Mouse (Mus musculus) limb, embryonic 10.5 days (tissue): Measurements from ENCODE around the gene Chl1. TPM values are rescaled to one million over a fixed set of nuclear protein-coding genes. Genes with fewer than 3 reads are reported as not detected.

ENCODE experiments used
- DNase-seq: peaks from one replicate; pipeline ENCODE4 v3.0.0-alpha.2; 2017; ENCODE audit warnings: low spot score
- H3K27ac ChIP-seq: fragments of 300-500 bp; sonication (generic); 2 replicates; pipeline ENCODE4 v1.5.1; 2016; ENCODE audit warnings: mild to moderate bottlenecking
- H3K27me3 ChIP-seq: fragments of 300-500 bp; sonication (generic); 2 replicates; pipeline ENCODE4 v1.6.1; 2016; ENCODE audit warnings: low read depth, mild to moderate bottlenecking; ENCODE audit not compliant: poor library complexity, severe bottlenecking
- H3K36me3 ChIP-seq: fragments of 300-500 bp; sonication (generic); 2 replicates; pipeline ENCODE4 v1.6.1; 2016; ENCODE audit warnings: mild to moderate bottlenecking, moderate library complexity
- H3K4me1 ChIP-seq: fragments of 300-500 bp; sonication (generic); 2 replicates; pipeline ENCODE4 v1.6.1; 2016
- H3K4me3 ChIP-seq: fragments of 300-500 bp; sonication (generic); 2 replicates; pipeline ENCODE4 v1.5.1; 2016; ENCODE audit warnings: mild to moderate bottlenecking, moderate library complexity
- H3K9me3 ChIP-seq: fragments of 300-500 bp; sonication (generic); replicated peaks from 2 replicates; pipeline ENCODE4 v1.6.1; 2016; ENCODE audit warnings: mild to moderate bottlenecking
- WGBS: fragments of 180-500 bp; shearing (Covaris S2); methylation state at CpG from one replicate; pipeline ENCODE4 v1.1.7; 2016; 5-methylcytosine and 5-hydroxymethylcytosine counted together
- polyA plus RNA-seq: library from polyadenylated mRNA; unstranded; fragments of >200 nt; fragmentation: Nextera tagmentation; extraction: Ambion mirVana; gene quantifications from 2 replicates; pipeline ENCODE4 v1.2.1, GENCODE M21; 2016

Chl1 gene
- polyA plus RNA-seq, result 0.35 and 0.59 TPM in 2 replicates

GRCm38 (mm10) chr6:103510392-103511289, at the start of gene Chl1:
Gene Chl1 (plus strand): TSS chr6:103510586.
- DNase-seq, result peak; percentile 46
- Histone ChIP-seq H3K4me3 (peak within 1 kb of the TSS; percentile 49), H3K9me3 (no peaks in the 10 kb centered on the region), H3K27me3 (peaks cover 61% of the 10 kb centered on the region), H3K36me3 (no peaks in the 10 kb centered on the region), H3K27ac (no peak within 1 kb of the TSS), H3K4me1 (peaks cover 25% of the 10 kb centered on the region)
- WGBS, result 3% methylated on average over 25 of the region's 25 CpGs

DNA sequence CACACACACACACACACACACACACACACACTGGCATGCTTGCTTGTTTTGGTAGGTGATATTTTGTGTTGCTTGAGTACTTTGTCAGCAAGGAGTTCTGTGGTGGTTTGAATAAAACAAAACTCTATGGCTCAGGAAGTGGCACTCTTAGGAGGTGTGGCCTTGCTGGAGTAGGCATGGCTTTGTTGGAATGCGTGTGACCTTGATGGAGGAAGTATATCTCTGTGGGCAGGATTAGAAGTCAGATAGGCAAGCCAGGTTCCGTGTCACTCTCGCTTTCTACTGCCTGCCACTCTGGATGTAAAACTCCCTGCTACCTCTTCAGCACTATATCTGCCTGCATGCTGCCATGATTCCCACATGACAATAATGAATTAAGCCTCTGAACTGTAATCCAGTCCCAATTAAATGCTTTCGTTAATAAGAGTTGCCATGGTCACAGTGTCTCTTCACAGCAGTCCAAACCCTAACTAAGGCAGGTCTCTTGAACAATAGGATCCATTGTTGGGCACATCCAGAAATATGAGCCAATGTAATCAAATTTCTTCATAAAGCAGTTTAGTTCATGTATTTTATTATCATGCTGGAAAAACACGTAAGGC, 44.8 kb upstream of the Chl1 start:
- Histone ChIP-seq H3K4me1 (no peaks in the 10 kb centered on the region), H3K9me3 (no peaks in the 10 kb centered on the region), H3K4me3 (no peak overlapping the region), H3K27me3 (no peaks in the 10 kb centered on the region), H3K36me3 (no peaks in the 10 kb centered on the region), H3K27ac (no peak overlapping the region)
- DNase-seq, result no peak
- WGBS, result 90% methylated on average over 5 of the region's 5 CpGs

GRCm38 (mm10) chr6:103473316-103473715, 37.1 kb upstream of the Chl1 start:
- Histone ChIP-seq H3K4me1 (no peaks in the 10 kb centered on the region), H3K27me3 (no peaks in the 10 kb centered on the region), H3K4me3 (no peak overlapping the region), H3K27ac (no peak overlapping the region), H3K36me3 (no peaks in the 10 kb centered on the region), H3K9me3 (no peaks in the 10 kb centered on the region)
- no peak for DNase-seq
- WGBS, result 77% methylated on average over 5 of the region's 5 CpGs

GRCm38 (mm10) chr6:103487199-103487598, 23.2 kb upstream of the Chl1 start:
- Histone ChIP-seq H3K4me3 (no peak overlapping the region), H3K36me3 (no peaks in the 10 kb centered on the region), H3K27me3 (no peaks in the 10 kb centered on the region), H3K4me1 (no peaks in the 10 kb centered on the region), H3K27ac (no peak overlapping the region), H3K9me3 (no peaks in the 10 kb centered on the region)
- WGBS, result 85% methylated on average over 1 of the region's 1 CpGs
- DNase-seq, result no peak

- WGBS, result 32% methylated on average over 4 of the region's 4 CpGs
- H3K27me3 ChIP-seq, result no peaks in the 10 kb centered on the region
- no peaks in the 10 kb centered on the region for H3K9me3 ChIP-seq
- no peak for DNase-seq
- H3K4me1 ChIP-seq, result peaks cover 5% of the 10 kb centered on the region; the same call in 1 of the 2 replicates
- H3K4me3 ChIP-seq, result no peak overlapping the region
- no peaks in the 10 kb centered on the region for H3K36me3 ChIP-seq
- no peak overlapping the region for H3K27ac ChIP-seq
These were observed 12.0 kb upstream of the Chl1 start for GRCm38 (mm10) chr6:103498404-103498803.

GRCm38 (mm10) chr6:103504065-103504464, 6.3 kb upstream of the Chl1 start:
- Histone ChIP-seq H3K27ac (no peak overlapping the region), H3K27me3 (peaks cover 7% of the 10 kb centered on the region), H3K36me3 (no peaks in the 10 kb centered on the region), H3K9me3 (no peaks in the 10 kb centered on the region), H3K4me3 (no peak overlapping the region), H3K4me1 (peaks cover 5% of the 10 kb centered on the region; the same call in 1 of the 2 replicates)
- no peak for DNase-seq
- 62% methylated on average over 3 of the region's 3 CpGs for WGBS

DNA sequence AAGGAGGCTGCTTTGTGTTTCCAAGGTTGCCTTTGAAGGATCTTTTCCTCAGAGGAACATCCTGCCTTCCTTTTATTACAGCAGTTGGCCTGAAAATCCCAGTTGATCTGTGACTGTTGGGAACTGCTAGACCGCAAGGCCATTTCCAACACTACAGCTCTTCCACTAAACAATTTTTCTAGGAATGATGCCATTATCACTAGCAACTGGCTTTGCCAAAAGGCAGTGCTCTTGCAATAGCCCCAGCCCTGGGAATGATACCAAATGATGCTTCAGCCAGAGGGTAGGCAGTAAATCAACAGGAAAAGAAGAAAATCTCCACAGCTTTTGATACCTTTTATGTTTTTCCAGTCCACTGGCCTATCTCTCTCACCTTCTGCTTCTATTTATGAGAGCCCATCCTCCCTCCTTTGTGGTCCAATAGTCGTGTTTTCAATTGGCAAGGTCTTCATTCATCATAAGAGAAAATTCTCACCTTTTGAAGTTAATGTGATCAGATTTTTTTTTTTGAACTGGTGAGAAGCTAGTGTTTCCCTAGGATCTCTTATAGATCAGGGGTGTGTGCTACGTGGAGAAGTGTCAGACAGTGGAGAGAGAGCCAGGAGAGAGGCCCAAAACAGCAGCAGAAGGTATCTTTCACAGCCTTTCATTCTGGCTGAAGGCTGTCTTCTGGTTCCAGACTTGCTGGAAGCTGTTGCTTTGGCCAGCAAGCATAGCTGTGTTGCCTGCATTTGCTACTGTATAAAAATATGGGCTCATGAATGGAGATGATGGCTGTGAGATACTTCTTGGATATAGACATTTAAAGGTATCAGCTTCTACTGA, 2.4 kb upstream of the Chl1 start:
- 68% methylated on average over 3 of the region's 3 CpGs for WGBS
- Histone ChIP-seq H3K36me3 (no peaks in the 10 kb centered on the region), H3K27ac (no peak overlapping the region), H3K4me3 (no peak overlapping the region), H3K27me3 (peaks cover 46% of the 10 kb centered on the region), H3K4me1 (peaks cover 25% of the 10 kb centered on the region), H3K9me3 (no peaks in the 10 kb centered on the region)
- no peak for DNase-seq

DNA sequence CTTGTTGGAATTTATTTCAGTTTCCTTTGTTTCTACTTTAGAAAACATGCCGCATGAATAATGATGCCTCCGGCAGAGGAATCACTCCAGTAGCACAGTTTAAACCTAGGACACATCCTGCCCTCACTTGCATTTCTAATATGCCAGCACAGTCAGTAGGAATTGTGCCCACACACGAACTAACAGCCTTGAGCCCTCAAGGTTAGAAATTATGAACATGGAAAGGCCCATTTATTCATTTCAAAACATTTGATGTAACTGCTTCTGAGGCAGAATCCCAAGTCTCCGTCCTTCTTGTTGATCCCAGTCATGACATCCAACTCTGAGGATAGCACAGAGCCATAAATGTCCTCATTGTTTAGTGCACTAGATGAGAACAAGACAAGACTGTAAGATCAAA, 790 bp upstream of the Chl1 start:
- peaks cover 25% of the 10 kb centered on the region for H3K4me1 ChIP-seq
- no peaks in the 10 kb centered on the region for H3K36me3 ChIP-seq
- no peak overlapping the region for H3K4me3 ChIP-seq
- 76% methylated on average over 4 of the region's 4 CpGs for WGBS
- DNase-seq, result no peak
- H3K27ac ChIP-seq, result no peak overlapping the region
- H3K27me3 ChIP-seq, result peaks cover 61% of the 10 kb centered on the region
- no peaks in the 10 kb centered on the region for H3K9me3 ChIP-seq

DNA sequence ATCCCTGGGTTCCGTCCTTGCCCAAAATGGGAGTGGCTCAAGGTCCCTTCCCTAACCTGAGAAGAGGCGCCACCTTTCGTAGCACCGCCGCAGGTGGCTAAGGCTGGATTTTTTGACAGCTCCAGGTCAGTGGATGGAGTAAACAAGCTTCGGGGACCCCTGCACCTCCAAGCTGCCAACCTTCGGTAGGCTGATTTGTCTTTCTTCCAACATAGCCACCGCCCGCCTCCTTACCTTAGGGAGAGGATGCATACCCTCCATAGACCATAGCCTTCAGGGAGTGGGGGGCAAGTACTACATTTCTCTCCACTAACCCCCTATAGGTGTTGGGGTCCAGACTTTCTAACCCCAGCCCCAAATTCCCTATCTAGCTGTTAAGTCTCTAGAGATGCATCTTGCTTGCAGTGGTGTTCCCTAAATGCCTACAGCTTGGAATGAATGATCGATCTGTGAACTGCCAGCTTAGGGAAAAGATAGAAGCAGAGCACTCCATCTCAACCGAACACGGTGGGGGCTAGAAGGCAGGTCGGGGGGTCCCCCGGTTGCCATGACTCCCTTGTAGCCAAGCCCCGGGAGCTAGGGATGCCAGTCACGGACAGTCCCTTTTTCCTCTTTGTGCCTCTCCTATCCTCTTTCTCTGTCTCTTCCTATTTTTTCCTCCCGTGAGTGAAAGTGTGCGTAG, 1.0 kb downstream of the Chl1 start:
- Histone ChIP-seq H3K27ac (no peak overlapping the region), H3K4me1 (peaks cover 21% of the 10 kb centered on the region), H3K4me3 (peak overlapping the region; percentile 49), H3K27me3 (peaks cover 61% of the 10 kb centered on the region), H3K36me3 (no peaks in the 10 kb centered on the region), H3K9me3 (no peaks in the 10 kb centered on the region)
- peak; percentile 33 for DNase-seq
- WGBS, result 5% methylated on average over 18 of the region's 18 CpGs

- Histone ChIP-seq H3K27ac (no peak overlapping the region), H3K36me3 (no peaks in the 10 kb centered on the region), H3K4me3 (peak overlapping the region; percentile 49), H3K4me1 (peaks cover 21% of the 10 kb centered on the region), H3K27me3 (peaks cover 61% of the 10 kb centered on the region), H3K9me3 (no peaks in the 10 kb centered on the region)
- peak; percentile 62 for DNase-seq
- WGBS, result under 1% methylated on average over 29 of the region's 29 CpGs
These were observed 1.7 kb downstream of the Chl1 start for GRCm38 (mm10) chr6:103511972-103512565.

GRCm38 (mm10) chr6:103512911-103513321, 2.5 kb downstream of the Chl1 start:
- Histone ChIP-seq H3K27ac (no peak overlapping the region), H3K4me1 (peaks cover 21% of the 10 kb centered on the region), H3K27me3 (peaks cover 61% of the 10 kb centered on the region), H3K36me3 (no peaks in the 10 kb centered on the region), H3K4me3 (no peak overlapping the region), H3K9me3 (no peaks in the 10 kb centered on the region)
- no peak for DNase-seq
- 57% methylated on average over 6 of the region's 6 CpGs for WGBS

DNA sequence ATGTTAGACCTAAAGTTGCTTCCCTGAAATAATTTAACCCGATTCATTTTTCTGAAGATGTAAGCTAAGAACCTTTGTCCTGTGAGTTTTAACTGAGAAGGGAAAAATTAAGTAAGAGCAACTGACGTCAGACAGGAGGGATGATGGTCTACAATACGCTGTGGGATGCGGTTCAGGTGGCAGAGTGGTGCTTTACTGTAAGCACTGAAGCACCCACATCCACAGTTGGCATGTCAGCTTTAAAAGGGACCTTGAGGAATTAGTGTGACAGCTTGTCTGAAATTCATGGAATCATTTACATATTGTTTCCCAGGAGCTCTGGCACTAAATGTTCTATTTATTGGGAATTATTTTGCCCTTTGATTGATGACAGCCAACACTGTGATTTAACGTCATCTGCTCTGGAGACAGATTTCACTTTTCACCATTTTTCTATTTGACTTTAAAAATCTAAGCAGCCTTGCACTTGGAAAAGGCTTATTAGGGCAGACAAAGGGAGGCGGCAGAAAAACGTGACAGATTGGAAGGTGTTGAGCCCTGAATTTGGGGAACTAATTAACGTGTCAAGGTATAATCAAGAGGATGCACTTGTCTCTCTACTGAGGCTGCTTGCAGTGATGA, 3.3 kb downstream of the Chl1 start:
- Histone ChIP-seq H3K36me3 (no peaks in the 10 kb centered on the region), H3K27me3 (peaks cover 58% of the 10 kb centered on the region), H3K27ac (no peak overlapping the region), H3K4me1 (peaks cover 21% of the 10 kb centered on the region), H3K9me3 (no peaks in the 10 kb centered on the region), H3K4me3 (no peak overlapping the region)
- 71% methylated on average over 8 of the region's 8 CpGs for WGBS
- DNase-seq, result no peak
